Mouse (Mus musculus) limb, embryonic 10.5 days (tissue): ENCODE data around the gene Kdm2b. TPM values are rescaled to one million over a fixed set of nuclear protein-coding genes. Genes with fewer than 3 reads are reported as not detected.
A peak's percentile ranks its signal among the peaks of the same experiment; 100 is the strongest.

Experiments used
- DNase-seq: peaks from one replicate; pipeline ENCODE4 v3.0.0-alpha.2; 2017; ENCODE audit warnings: low spot score
- H3K27ac ChIP-seq: fragments of 300-500 bp; sonication (generic); 2 replicates; pipeline ENCODE4 v1.5.1; 2016; ENCODE audit warnings: mild to moderate bottlenecking
- H3K27me3 ChIP-seq: fragments of 300-500 bp; sonication (generic); 2 replicates; pipeline ENCODE4 v1.6.1; 2016; ENCODE audit warnings: low read depth, mild to moderate bottlenecking; ENCODE audit not compliant: poor library complexity, severe bottlenecking
- H3K36me3 ChIP-seq: fragments of 300-500 bp; sonication (generic); 2 replicates; pipeline ENCODE4 v1.6.1; 2016; ENCODE audit warnings: mild to moderate bottlenecking, moderate library complexity
- H3K4me1 ChIP-seq: fragments of 300-500 bp; sonication (generic); 2 replicates; pipeline ENCODE4 v1.6.1; 2016
- H3K4me3 ChIP-seq: fragments of 300-500 bp; sonication (generic); 2 replicates; pipeline ENCODE4 v1.5.1; 2016; ENCODE audit warnings: mild to moderate bottlenecking, moderate library complexity
- H3K9me3 ChIP-seq: fragments of 300-500 bp; sonication (generic); replicated peaks from 2 replicates; pipeline ENCODE4 v1.6.1; 2016; ENCODE audit warnings: mild to moderate bottlenecking
- WGBS: fragments of 180-500 bp; shearing (Covaris S2); methylation state at CpG from one replicate; pipeline ENCODE4 v1.1.7; 2016; 5-methylcytosine and 5-hydroxymethylcytosine counted together
- polyA plus RNA-seq: library from polyadenylated mRNA; unstranded; fragments of >200 nt; fragmentation: Nextera tagmentation; extraction: Ambion mirVana; gene quantifications from 2 replicates; pipeline ENCODE4 v1.2.1, GENCODE M21; 2016

Kdm2b gene
- 108 and 115 TPM in 2 replicates for polyA plus RNA-seq

- H3K4me1 ChIP-seq: peaks cover 82% of the 10 kb centered on the region
These were observed at the start of gene Kdm2b for GRCm38 (mm10) chr5:122989551-122990330. TSS of gene Kdm2b (minus strand) at chr5:122989823.

DNA sequence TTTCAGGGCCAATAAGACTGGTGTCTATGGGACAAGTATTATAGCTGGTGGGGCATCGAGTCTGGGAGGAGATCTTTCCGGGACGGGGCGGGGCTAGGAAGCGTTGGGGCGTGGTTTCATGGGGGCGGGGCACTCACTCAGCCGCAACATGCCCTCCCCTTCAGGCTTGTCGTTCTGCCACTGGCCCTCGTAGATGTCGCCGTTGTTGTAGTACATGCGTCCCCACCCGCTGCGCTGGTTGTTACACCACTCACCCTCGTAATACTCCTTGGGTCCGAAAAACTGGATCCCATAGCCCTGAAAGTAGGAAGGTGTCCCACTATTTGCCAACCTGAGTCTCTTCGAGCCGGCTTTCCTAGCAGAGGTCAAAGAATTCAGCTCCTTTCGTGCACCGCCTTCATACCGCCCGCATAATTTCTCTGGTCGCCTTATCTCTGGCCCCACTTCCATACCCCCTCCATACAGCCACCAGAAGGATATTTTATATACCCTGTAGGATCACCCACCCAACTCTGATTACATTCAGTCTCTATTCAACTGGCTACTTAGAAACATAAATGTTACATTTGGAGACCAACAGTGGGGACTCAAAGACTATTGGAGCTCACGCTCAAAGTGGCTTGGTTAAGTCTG is 49.6 kb upstream of the Kdm2b start:
- Histone ChIP-seq H3K27ac (peak overlapping the region; percentile 44; the same call in 1 of the 2 replicates), H3K9me3 (no peaks in the 10 kb centered on the region), H3K27me3 (no peaks in the 10 kb centered on the region), H3K4me3 (peak overlapping the region; percentile 49), H3K4me1 (peaks cover 20% of the 10 kb centered on the region), H3K36me3 (no peaks in the 10 kb centered on the region)
- DNase-seq: peak; percentile 78
- 4% methylated on average over 25 of the region's 25 CpGs for WGBS

More at GRCm38 (mm10) chr5:122989551-122990330, at the start of gene Kdm2b:
- H3K4me3 ChIP-seq: peak within 1 kb of the TSS; percentile 88
- no peaks in the 10 kb centered on the region for H3K27me3 ChIP-seq
- H3K9me3 ChIP-seq: no peaks in the 10 kb centered on the region
- peak within 1 kb of the TSS; percentile 98 for H3K27ac ChIP-seq
- 1% methylated on average over 15 of the region's 15 CpGs for WGBS
- DNase-seq: no peak
- H3K36me3 ChIP-seq: peaks cover 5% of the 10 kb centered on the region

GRCm38 (mm10) chr5:123038115-123038514 is 48.5 kb upstream of the Kdm2b start:
- Histone ChIP-seq H3K4me3 (no peak overlapping the region), H3K4me1 (peaks cover 20% of the 10 kb centered on the region), H3K9me3 (no peaks in the 10 kb centered on the region), H3K27ac (no peak overlapping the region), H3K27me3 (no peaks in the 10 kb centered on the region), H3K36me3 (no peaks in the 10 kb centered on the region)
- DNase-seq: no peak
- WGBS: 88% methylated on average over 5 of the region's 5 CpGs

GRCm38 (mm10) chr5:123035564-123035963 is 45.9 kb upstream of the Kdm2b start:
- no peak overlapping the region for H3K27ac ChIP-seq
- no peaks in the 10 kb centered on the region for H3K9me3 ChIP-seq
- no peak overlapping the region for H3K4me3 ChIP-seq
- H3K4me1 ChIP-seq: peaks cover 15% of the 10 kb centered on the region
- no peak for DNase-seq
- WGBS: 38% methylated on average over 6 of the region's 6 CpGs
- peaks cover 19% of the 10 kb centered on the region for H3K36me3 ChIP-seq
- no peaks in the 10 kb centered on the region for H3K27me3 ChIP-seq

- DNase-seq: no peak
- WGBS: 91% methylated on average over 4 of the region's 4 CpGs
- H3K36me3 ChIP-seq: peaks cover 24% of the 10 kb centered on the region
- H3K4me1 ChIP-seq: peaks cover 14% of the 10 kb centered on the region
- no peaks in the 10 kb centered on the region for H3K27me3 ChIP-seq
- H3K27ac ChIP-seq: no peak overlapping the region
- no peak overlapping the region for H3K4me3 ChIP-seq
- H3K9me3 ChIP-seq: no peaks in the 10 kb centered on the region
These were observed 45.5 kb upstream of the Kdm2b start for GRCm38 (mm10) chr5:123035089-123035488.

- H3K4me1 ChIP-seq: peaks cover 3% of the 10 kb centered on the region; the same call in 1 of the 2 replicates
- no peaks in the 10 kb centered on the region for H3K27me3 ChIP-seq
- WGBS: 83% methylated on average over 7 of the region's 7 CpGs
- peaks cover 38% of the 10 kb centered on the region for H3K36me3 ChIP-seq
- no peak overlapping the region for H3K27ac ChIP-seq
- no peaks in the 10 kb centered on the region for H3K9me3 ChIP-seq
- DNase-seq: no peak
- no peak overlapping the region for H3K4me3 ChIP-seq
These were observed 44.1 kb upstream of the Kdm2b start for GRCm38 (mm10) chr5:123033646-123034160.

GRCm38 (mm10) chr5:123031312-123031711 is 41.7 kb upstream of the Kdm2b start:
- H3K4me1 ChIP-seq: peaks cover 14% of the 10 kb centered on the region
- no peak overlapping the region for H3K4me3 ChIP-seq
- H3K27me3 ChIP-seq: no peaks in the 10 kb centered on the region
- no peaks in the 10 kb centered on the region for H3K9me3 ChIP-seq
- H3K36me3 ChIP-seq: peaks cover 39% of the 10 kb centered on the region
- 90% methylated on average over 3 of the region's 3 CpGs for WGBS
- no peak for DNase-seq
- no peak overlapping the region for H3K27ac ChIP-seq

- no peaks in the 10 kb centered on the region for H3K27me3 ChIP-seq
- peaks cover 23% of the 10 kb centered on the region for H3K4me1 ChIP-seq
- DNase-seq: no peak
- H3K9me3 ChIP-seq: no peaks in the 10 kb centered on the region
- no peak overlapping the region for H3K27ac ChIP-seq
- WGBS: 89% methylated on average over 7 of the region's 7 CpGs
- H3K4me3 ChIP-seq: no peak overlapping the region
- peaks cover 39% of the 10 kb centered on the region for H3K36me3 ChIP-seq
These were observed 40.1 kb upstream of the Kdm2b start for GRCm38 (mm10) chr5:123029729-123030128.

DNA sequence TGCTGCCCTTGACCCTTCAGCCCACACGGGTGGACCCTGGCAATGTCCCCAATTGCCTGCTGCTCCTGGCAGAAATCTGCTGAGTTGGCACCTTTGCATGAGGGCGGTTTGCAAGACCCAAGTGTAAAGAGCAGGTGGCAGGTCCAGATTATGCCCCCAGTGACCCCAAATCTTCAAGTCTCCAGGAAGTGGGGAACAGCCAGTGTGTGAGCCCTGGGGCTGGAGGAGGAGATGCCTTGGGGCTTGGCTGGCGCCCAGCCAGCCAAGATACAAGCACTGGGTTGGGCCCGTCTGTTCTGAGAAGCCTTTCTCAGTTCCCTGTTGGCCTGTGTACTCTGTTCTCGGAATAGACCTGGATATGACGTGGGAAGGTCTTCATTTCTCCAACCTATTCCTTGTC is 37.8 kb upstream of the Kdm2b start:
- Histone ChIP-seq H3K9me3 (no peaks in the 10 kb centered on the region), H3K27ac (no peak overlapping the region), H3K4me1 (peaks cover 23% of the 10 kb centered on the region), H3K27me3 (no peaks in the 10 kb centered on the region), H3K36me3 (peaks cover 37% of the 10 kb centered on the region), H3K4me3 (no peak overlapping the region)
- WGBS: 83% methylated on average over 6 of the region's 6 CpGs
- DNase-seq: no peak

DNA sequence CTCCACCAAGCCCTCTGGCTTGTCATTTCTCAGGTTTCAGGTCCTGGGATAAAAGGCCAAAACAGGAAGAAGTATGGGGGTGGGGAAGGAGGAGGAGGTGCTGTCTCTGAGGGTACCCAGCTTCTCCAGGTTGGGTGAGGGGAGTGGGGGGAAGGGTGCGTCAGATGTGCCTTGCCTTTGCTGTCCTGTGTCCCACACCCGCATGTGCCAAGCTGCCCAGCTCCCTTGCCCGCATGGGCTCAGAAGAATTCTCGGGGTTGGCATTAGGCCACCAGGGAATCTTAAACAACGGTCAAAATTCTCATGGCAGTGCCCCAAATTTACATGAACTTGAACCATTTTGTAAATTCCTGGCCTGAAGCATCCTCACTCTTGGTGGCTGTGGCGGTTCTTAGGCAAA is 36.8 kb upstream of the Kdm2b start:
- Histone ChIP-seq H3K9me3 (no peaks in the 10 kb centered on the region), H3K27me3 (no peaks in the 10 kb centered on the region), H3K27ac (no peak overlapping the region), H3K4me3 (no peak overlapping the region), H3K4me1 (peaks cover 23% of the 10 kb centered on the region), H3K36me3 (peaks cover 27% of the 10 kb centered on the region)
- 64% methylated on average over 6 of the region's 6 CpGs for WGBS
- no peak for DNase-seq

GRCm38 (mm10) chr5:123024965-123025573 is 35.4 kb upstream of the Kdm2b start:
- H3K27ac ChIP-seq: no peak overlapping the region; the same call in 1 of the 2 replicates
- no peak for DNase-seq
- WGBS: 75% methylated on average over 9 of the region's 9 CpGs

GRCm38 (mm10) chr5:123024312-123024711 is 34.7 kb upstream of the Kdm2b start:
- H3K36me3 ChIP-seq: peaks cover 7% of the 10 kb centered on the region
- DNase-seq: no peak
- no peak overlapping the region for H3K4me3 ChIP-seq
- peaks cover 29% of the 10 kb centered on the region for H3K4me1 ChIP-seq
- H3K27me3 ChIP-seq: no peaks in the 10 kb centered on the region
- H3K9me3 ChIP-seq: no peaks in the 10 kb centered on the region
- no peak overlapping the region for H3K27ac ChIP-seq
- 94% methylated on average over 6 of the region's 6 CpGs for WGBS

More at GRCm38 (mm10) chr5:123024965-123025573, 35.4 kb upstream of the Kdm2b start:
- peaks cover 15% of the 10 kb centered on the region for H3K36me3 ChIP-seq
- H3K4me1 ChIP-seq: peaks cover 23% of the 10 kb centered on the region
- H3K27me3 ChIP-seq: no peaks in the 10 kb centered on the region
- no peaks in the 10 kb centered on the region for H3K9me3 ChIP-seq
- H3K4me3 ChIP-seq: no peak overlapping the region

DNA sequence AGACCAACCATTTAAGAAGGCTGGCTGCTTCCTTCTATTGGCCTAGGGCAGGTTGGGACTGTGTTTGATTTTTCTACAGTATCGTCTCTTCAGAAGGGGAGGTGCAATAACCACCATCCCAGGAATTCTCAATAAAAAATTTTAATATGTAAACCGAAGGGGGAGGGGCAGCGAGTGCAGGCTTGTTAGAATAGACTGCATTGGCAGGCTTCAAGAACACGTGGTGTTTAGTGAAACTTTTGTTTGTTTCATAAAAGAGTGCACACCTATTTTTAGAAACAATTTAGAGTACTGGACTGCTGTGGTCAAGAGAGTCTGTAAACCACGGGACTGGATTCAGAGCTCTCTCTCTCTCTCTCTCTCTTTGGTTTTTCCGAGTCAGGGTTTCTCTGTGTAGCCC is 33.4 kb upstream of the Kdm2b start:
- no peaks in the 10 kb centered on the region for H3K27me3 ChIP-seq
- H3K4me1 ChIP-seq: peaks cover 42% of the 10 kb centered on the region
- 91% methylated on average over 6 of the region's 6 CpGs for WGBS
- no peak overlapping the region for H3K27ac ChIP-seq
- no peak for DNase-seq
- no peak overlapping the region for H3K4me3 ChIP-seq
- H3K9me3 ChIP-seq: no peaks in the 10 kb centered on the region
- H3K36me3 ChIP-seq: peaks cover under 1% of the 10 kb centered on the region
